Comparison of ENCODE assay signal across 16 mouse cellular contexts in the genomic region with DNA sequence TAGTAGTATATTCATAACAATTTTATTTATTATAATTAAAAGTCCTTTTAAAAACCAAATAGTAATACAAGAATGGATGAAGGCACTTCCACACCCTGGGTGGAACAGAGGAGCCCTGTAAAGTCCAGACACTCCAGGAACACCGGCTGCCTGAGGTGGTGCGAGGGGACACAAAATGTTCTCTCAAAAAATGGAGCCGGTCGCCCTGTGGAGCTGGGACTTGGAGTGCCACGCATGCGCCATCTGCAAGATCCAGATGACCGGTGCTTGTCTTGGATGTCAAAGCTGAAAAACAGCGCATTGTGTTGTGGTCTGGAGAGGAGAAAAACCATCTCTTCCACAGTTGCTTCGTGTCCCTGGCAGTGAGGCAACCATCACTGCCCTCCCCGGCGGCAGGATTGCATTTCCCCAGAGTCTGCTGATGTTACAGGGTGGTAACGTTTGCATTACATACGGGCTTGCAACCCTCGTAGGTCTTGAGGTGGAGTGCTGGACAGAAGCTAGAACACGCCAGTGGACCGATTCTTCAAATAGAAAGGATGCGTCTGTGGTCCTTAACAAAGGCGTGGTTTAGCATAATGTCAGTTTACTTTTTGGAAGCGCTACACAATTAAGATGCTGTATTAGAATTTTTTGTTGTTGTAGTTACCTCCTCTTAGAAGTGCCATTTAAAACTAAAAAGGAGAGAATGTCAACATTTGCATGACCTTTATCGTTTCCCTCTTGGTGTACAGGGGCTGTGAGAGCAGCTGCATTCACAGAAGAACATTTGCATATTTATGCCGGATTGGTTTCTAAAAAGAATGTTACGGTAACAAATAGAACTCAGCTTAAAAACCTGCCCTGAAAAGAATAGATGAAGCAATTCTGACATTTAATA. TPM values are rescaled to one million over a fixed set of nuclear protein-coding genes. Genes with fewer than 3 reads are reported as not detected.
DNase-seq lines count a peak whose midpoint lies in the region; ATAC-seq lines count a peak whose summit lies in the region.
"Had no signal": no experiment of that assay in that cellular context is flagged by ENCODE, and none has a peak within 500 bp of the region (broad histone marks: within the 10 kb centered on the region; RNA-seq: fewer than 3 reads in every experiment).

No protein-coding gene starts in this region.

- no peak for DNase-seq in hindbrain, embryonic 11.5 days (ENCODE audit: low spot score)
- no peak for DNase-seq in neural tube, embryonic 10.5 days (ENCODE audit: extremely low spot score, low spot score)
- DNase-seq in brain, adult 2 months (ENCODE audit: low read depth, low spot score), result peak; percentile 43
- DNase-seq in embryo, embryonic 9.5 days (ENCODE audit: extremely low spot score), result no peak
- no peak for DNase-seq in left cerebral cortex, adult 9 months (ENCODE audit: low spot score in 2 of 2)
- DNase-seq: adrenal gland, adult 2 months; cerebellum, adult 11 months; kidney, adult 8-10 months; lung, adult 18-20 months; thymus, postnatal 25 days had no signal

- ATAC-seq in hindbrain, embryonic 13.5 days (ENCODE audit: low FRiP score), result no peak
- no peak for ATAC-seq in hindbrain, embryonic 11.5 days (ENCODE audit: low FRiP score)
- ATAC-seq in neural tube, embryonic 13.5 days (ENCODE audit: low read depth), result no peak
- ATAC-seq in monocyte, adult 5-6 weeks (replicated peaks; ENCODE audit: insufficient number of reproducible peaks, low FRiP score, low TSS enrichment, poor library complexity, severe bottlenecking), result peak; percentile 67

- no peak overlapping the region for H3K9ac ChIP-seq in hindbrain, embryonic 13.5 days
- no peak overlapping the region for H3K9ac ChIP-seq in hindbrain, embryonic 11.5 days (ENCODE audit: low read depth, low read length)
- H3K9ac ChIP-seq in neural tube, embryonic 13.5 days, result no peak overlapping the region
- H3K9ac ChIP-seq: limb, embryonic 13.5 days; stomach, embryonic 15.5 days had no signal

- no peak overlapping the region for H3K4me3 ChIP-seq in hindbrain, embryonic 13.5 days
- H3K4me3 ChIP-seq in hindbrain, embryonic 11.5 days (ENCODE audit: low read depth, low read length), result no peak overlapping the region
- H3K4me3 ChIP-seq in neural tube, embryonic 13.5 days, result no peak overlapping the region
- H3K4me3 ChIP-seq: erythroblast, embryonic 14.5 days; limb, embryonic 13.5 days; stomach, embryonic 15.5 days had no signal

- H3K27ac ChIP-seq in hindbrain, embryonic 13.5 days, result no peak overlapping the region
- no peak overlapping the region for H3K27ac ChIP-seq in hindbrain, embryonic 11.5 days (ENCODE audit: low read depth, low read length)
- H3K27ac ChIP-seq in neural tube, embryonic 13.5 days (replicated peaks), result no peak overlapping the region
- H3K27ac ChIP-seq: limb, embryonic 13.5 days; stomach, embryonic 15.5 days had no signal

- peaks cover 6% of the 10 kb centered on the region; the same call in 1 of the 2 replicates for H3K4me1 ChIP-seq in hindbrain, embryonic 13.5 days (replicated peaks)
- H3K4me1 ChIP-seq in hindbrain, embryonic 11.5 days (replicated peaks; ENCODE audit: control insufficient read depth, insufficient read depth, low read length), result no peaks in the 10 kb centered on the region
- no peaks in the 10 kb centered on the region for H3K4me1 ChIP-seq in neural tube, embryonic 13.5 days (replicated peaks)
- H3K4me1 ChIP-seq: limb, embryonic 13.5 days; stomach, embryonic 15.5 days had no signal

- H3K36me3 ChIP-seq in hindbrain, embryonic 13.5 days, result no peaks in the 10 kb centered on the region
- no peaks in the 10 kb centered on the region for H3K36me3 ChIP-seq in hindbrain, embryonic 11.5 days (ENCODE audit: control insufficient read depth, insufficient read depth, low read length)
- no peaks in the 10 kb centered on the region for H3K36me3 ChIP-seq in neural tube, embryonic 13.5 days
- H3K36me3 ChIP-seq: limb, embryonic 13.5 days; stomach, embryonic 15.5 days had no signal

- no peaks in the 10 kb centered on the region for H3K27me3 ChIP-seq in hindbrain, embryonic 13.5 days
- no peaks in the 10 kb centered on the region for H3K27me3 ChIP-seq in hindbrain, embryonic 11.5 days (ENCODE audit: control insufficient read depth, insufficient read depth, low read length)
- no peaks in the 10 kb centered on the region for H3K27me3 ChIP-seq in neural tube, embryonic 13.5 days
- H3K27me3 ChIP-seq: limb, embryonic 13.5 days; stomach, embryonic 15.5 days had no signal

- peak overlapping the region; percentile 25 for H3K4me2 ChIP-seq in hindbrain, embryonic 13.5 days
- no peak overlapping the region for H3K4me2 ChIP-seq in hindbrain, embryonic 11.5 days (replicated peaks; ENCODE audit: low read depth, low read length)
- H3K4me2 ChIP-seq in neural tube, embryonic 13.5 days, result 0 out of 2 replicates have a peak overlapping the region, but pooled peaks have one; percentile 7
- H3K4me2 ChIP-seq: limb, embryonic 13.5 days; stomach, embryonic 15.5 days had no signal

- no peaks in the 10 kb centered on the region for H3K9me3 ChIP-seq in hindbrain, embryonic 13.5 days
- H3K9me3 ChIP-seq in hindbrain, embryonic 11.5 days (ENCODE audit: control insufficient read depth, low read length), result no peaks in the 10 kb centered on the region
- H3K9me3 ChIP-seq in neural tube, embryonic 13.5 days, result no peaks in the 10 kb centered on the region
- H3K9me3 ChIP-seq: limb, embryonic 13.5 days; stomach, embryonic 15.5 days had no signal

- WGBS in hindbrain, embryonic 13.5 days, result 59% methylated on average over 22 of the region's 22 CpGs
- 70% methylated on average over 22 of the region's 22 CpGs for WGBS in hindbrain, embryonic 11.5 days
- 67% methylated on average over 22 of the region's 22 CpGs for WGBS in neural tube, embryonic 13.5 days

RNA-seq across cellular contexts. Expression of a gene that starts 9.5 kb away (rescaled TPM):
- 21.8 and 22.4 TPM in 2 replicates for polyA plus RNA-seq in hindbrain, embryonic 13.5 days (2015; fragmentation: Nextera tagmentation; extraction: Ambion mirVana)
- 37.8 and 43.0 TPM in 2 replicates for polyA plus RNA-seq in hindbrain, embryonic 11.5 days (2014; fragmentation: Nextera tagmentation; extraction: Ambion mirVana)
- 22.7 and 25.4 TPM in 2 replicates for polyA plus RNA-seq in neural tube, embryonic 13.5 days (2015; fragmentation: Nextera tagmentation; extraction: Ambion mirVana)
- 82.3 to 133 TPM (median 104 TPM) in 3 replicates for total RNA-seq in monocyte, adult 5-6 weeks (2017)

RNA-seq across cellular contexts. Expression of a gene that starts 49.9 kb away (rescaled TPM):
- 592 and 627 TPM in 2 replicates for polyA plus RNA-seq in hindbrain, embryonic 13.5 days (2015; fragmentation: Nextera tagmentation; extraction: Ambion mirVana)
- 379 and 387 TPM in 2 replicates for polyA plus RNA-seq in hindbrain, embryonic 11.5 days (2014; fragmentation: Nextera tagmentation; extraction: Ambion mirVana)
- polyA plus RNA-seq in neural tube, embryonic 13.5 days (2015; fragmentation: Nextera tagmentation; extraction: Ambion mirVana), result 781 and 803 TPM in 2 replicates
- 1,022 to 1,179 TPM (median 1,153 TPM) in 3 replicates for total RNA-seq in monocyte, adult 5-6 weeks (2017)
